Mouse (Mus musculus) megakaryocyte, embryonic 14.5 days (primary cell): ENCODE measurements around the gene Elovl4. TPM values are rescaled to one million over a fixed set of nuclear protein-coding genes. Genes with fewer than 3 reads are reported as not detected.

Experiments
- H3K27me3 ChIP-seq: replicated peaks from 2 replicates; pipeline ENCODE3; 2012; ENCODE audit warnings: inconsistent platforms
- H3K36me3 ChIP-seq: replicated peaks from 2 replicates; pipeline ENCODE3; 2012; ENCODE audit warnings: low read length, inconsistent platforms, mixed read lengths
- H3K4me1 ChIP-seq: 2 replicates; pipeline ENCODE4 v1.6.1; 2012; ENCODE audit warnings: inconsistent platforms
- H3K4me3 ChIP-seq: replicated peaks from 2 replicates; pipeline ENCODE3; 2012; ENCODE audit warnings: moderate library complexity, mild to moderate bottlenecking, inconsistent platforms
- H3K9me3 ChIP-seq: 2 replicates; pipeline ENCODE4 v1.6.1; 2012; ENCODE audit warnings: inconsistent platforms
- FLI1 ChIP-seq: IDR thresholded peaks from 2 replicates; pipeline ENCODE4 v1.6.1; 2012; ENCODE audit warnings: low read length, inconsistent platforms, mixed read lengths
- GATA1 ChIP-seq: IDR thresholded peaks from 3 replicates; pipeline ENCODE4 v1.6.1; 2012; ENCODE audit warnings: mixed read lengths, low read length, inconsistent platforms, borderline replicate concordance
- polyA plus RNA-seq: library from polyadenylated mRNA; stranded (reverse); fragments of >175 nt; gene quantifications from 2 replicates; pipeline ENCODE4 v1.2.3, GENCODE M21; 2012; ENCODE audit warnings: low replicate concordance; ENCODE audit not compliant: insufficient read depth

Gene Elovl4
- polyA plus RNA-seq, 1 experiment: not detected

- Histone ChIP-seq H3K4me1 (peaks cover 19% of the 10 kb centered on the region), H3K36me3 (no peaks in the 10 kb centered on the region), H3K27me3 (peaks cover 42% of the 10 kb centered on the region), H3K4me3 (no peak overlapping the region), H3K9me3 (peaks cover under 1% of the 10 kb centered on the region; the same call in 1 of the 2 replicates)
- TF ChIP-seq GATA1 (no peak), FLI1 (no peak)
Observed at GRCm38 (mm10) chr9:83807562-83807961, 1.5 kb upstream of the Elovl4 start.

DNA sequence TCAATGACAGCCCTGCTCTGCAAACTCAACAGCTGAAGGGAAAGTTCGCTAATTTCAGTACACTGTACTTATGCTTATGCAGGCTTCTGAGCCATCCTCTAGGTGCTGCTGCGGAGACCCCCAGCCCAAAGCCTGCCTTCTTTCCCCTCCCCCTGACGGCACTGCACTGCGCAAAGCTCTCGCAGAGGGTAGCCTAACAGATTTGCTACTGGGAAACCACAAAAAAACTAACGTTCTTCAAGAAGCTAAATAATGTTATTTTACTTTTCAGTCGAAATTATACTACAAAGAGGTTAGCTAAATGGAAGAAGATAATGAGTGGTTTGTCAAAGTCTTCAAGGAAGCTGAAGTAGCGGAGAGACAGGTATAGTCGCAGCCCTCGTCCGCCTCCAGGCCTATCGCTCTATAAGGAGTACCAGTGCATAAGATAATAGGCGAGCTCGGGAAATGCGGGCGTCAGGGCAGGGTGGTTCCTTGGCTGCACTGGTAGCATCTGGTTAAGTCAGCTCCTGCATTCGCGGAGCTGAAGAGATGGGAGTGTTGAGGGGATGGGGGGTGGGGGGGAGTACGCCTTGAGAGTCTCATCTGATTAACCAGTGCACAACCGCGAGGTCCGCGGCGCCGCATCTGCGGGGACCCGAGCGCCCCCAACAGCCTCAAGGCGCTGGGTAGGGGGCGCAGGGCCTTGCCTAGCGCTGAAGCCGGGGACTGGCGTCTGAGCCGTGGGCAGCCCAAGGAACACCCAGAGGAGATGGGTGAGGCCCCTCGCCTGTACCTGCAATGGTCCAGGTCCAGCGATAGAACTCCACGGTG is 707 bp downstream of the Elovl4 start:
- Histone ChIP-seq H3K4me3 (peak overlapping the region; percentile 92), H3K4me1 (peaks cover 19% of the 10 kb centered on the region), H3K36me3 (no peaks in the 10 kb centered on the region), H3K9me3 (no peaks in the 10 kb centered on the region), H3K27me3 (peaks cover 46% of the 10 kb centered on the region)
- TF ChIP-seq FLI1 (no peak), GATA1 (no peak)

DNA sequence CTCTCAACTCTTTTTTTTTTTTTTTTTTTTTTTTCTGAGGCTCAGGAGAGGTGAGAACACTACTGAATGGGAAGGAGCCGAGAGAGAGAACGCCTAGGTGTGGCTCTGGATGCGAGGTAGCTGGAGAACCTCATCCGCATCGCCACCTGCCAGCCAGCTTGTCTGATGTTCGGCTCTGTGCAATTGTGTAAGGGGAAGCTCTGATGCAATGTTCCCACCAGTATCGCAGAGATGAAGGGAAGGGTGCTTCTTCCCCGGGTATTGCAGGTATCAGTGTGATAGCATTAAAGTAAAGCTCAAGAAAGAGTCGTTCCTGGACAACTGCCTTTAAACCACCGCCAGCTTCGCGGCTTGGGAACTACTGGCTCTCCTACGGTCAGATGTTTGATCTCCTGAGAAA is 1.7 kb downstream of the Elovl4 start:
- Histone ChIP-seq H3K27me3 (peaks cover 46% of the 10 kb centered on the region), H3K36me3 (no peaks in the 10 kb centered on the region), H3K4me1 (peaks cover 19% of the 10 kb centered on the region), H3K9me3 (peaks cover 5% of the 10 kb centered on the region), H3K4me3 (no peak overlapping the region)
- TF ChIP-seq FLI1 (no peak), GATA1 (no peak)

GRCm38 (mm10) chr9:83797898-83798297 is 8.2 kb downstream of the Elovl4 start:
- peaks cover 5% of the 10 kb centered on the region for H3K9me3 ChIP-seq
- no peak overlapping the region for H3K4me3 ChIP-seq
- no peaks in the 10 kb centered on the region for H3K36me3 ChIP-seq
- H3K4me1 ChIP-seq: no peaks in the 10 kb centered on the region
- no peak for TF ChIP-seq FLI1
- TF ChIP-seq GATA1: no peak
- H3K27me3 ChIP-seq: peaks cover 9% of the 10 kb centered on the region

GRCm38 (mm10) chr9:83796875-83797274 is 9.2 kb downstream of the Elovl4 start:
- peaks cover 2% of the 10 kb centered on the region for H3K27me3 ChIP-seq
- TF ChIP-seq GATA1: no peak
- no peak for TF ChIP-seq FLI1
- H3K4me1 ChIP-seq: no peaks in the 10 kb centered on the region
- peaks cover 5% of the 10 kb centered on the region for H3K9me3 ChIP-seq
- H3K4me3 ChIP-seq: no peak overlapping the region
- no peaks in the 10 kb centered on the region for H3K36me3 ChIP-seq

GRCm38 (mm10) chr9:83789326-83789725 is 16.8 kb downstream of the Elovl4 start:
- H3K4me3 ChIP-seq: no peak overlapping the region
- TF ChIP-seq FLI1: no peak
- no peak for TF ChIP-seq GATA1
- H3K4me1 ChIP-seq: no peaks in the 10 kb centered on the region
- H3K9me3 ChIP-seq: no peaks in the 10 kb centered on the region
- no peaks in the 10 kb centered on the region for H3K27me3 ChIP-seq
- no peaks in the 10 kb centered on the region for H3K36me3 ChIP-seq

DNA sequence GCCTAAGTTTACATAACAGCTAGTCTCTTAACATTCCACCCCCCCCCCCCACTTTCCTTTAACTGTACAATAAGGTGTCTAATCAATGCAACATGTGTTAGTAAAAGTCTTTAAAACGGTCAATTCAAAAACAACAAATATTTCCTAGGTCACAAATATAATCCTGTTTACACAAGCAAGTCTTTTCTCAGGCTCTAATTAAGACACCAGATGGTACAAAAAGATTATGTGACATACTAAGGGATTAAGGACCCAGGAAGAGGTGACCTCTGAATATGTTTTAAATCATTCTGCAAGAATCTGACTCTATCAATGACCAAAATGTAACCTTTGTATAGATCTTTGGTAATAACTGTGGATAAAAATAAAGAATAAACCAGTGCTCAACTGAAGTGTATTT is 20.6 kb downstream of the Elovl4 start:
- H3K27me3 ChIP-seq: no peaks in the 10 kb centered on the region
- no peaks in the 10 kb centered on the region for H3K36me3 ChIP-seq
- TF ChIP-seq GATA1 (no peak), FLI1 (no peak)
- H3K9me3 ChIP-seq: peaks cover 4% of the 10 kb centered on the region
- no peak overlapping the region for H3K4me3 ChIP-seq
- H3K4me1 ChIP-seq: no peaks in the 10 kb centered on the region

GRCm38 (mm10) chr9:83778317-83778960 is 27.6 kb downstream of the Elovl4 start:
- Histone ChIP-seq H3K9me3 (peaks cover 8% of the 10 kb centered on the region), H3K36me3 (no peaks in the 10 kb centered on the region), H3K4me3 (no peak overlapping the region), H3K4me1 (no peaks in the 10 kb centered on the region), H3K27me3 (no peaks in the 10 kb centered on the region)
- TF ChIP-seq FLI1: no peak
- TF ChIP-seq GATA1: no peak

DNA sequence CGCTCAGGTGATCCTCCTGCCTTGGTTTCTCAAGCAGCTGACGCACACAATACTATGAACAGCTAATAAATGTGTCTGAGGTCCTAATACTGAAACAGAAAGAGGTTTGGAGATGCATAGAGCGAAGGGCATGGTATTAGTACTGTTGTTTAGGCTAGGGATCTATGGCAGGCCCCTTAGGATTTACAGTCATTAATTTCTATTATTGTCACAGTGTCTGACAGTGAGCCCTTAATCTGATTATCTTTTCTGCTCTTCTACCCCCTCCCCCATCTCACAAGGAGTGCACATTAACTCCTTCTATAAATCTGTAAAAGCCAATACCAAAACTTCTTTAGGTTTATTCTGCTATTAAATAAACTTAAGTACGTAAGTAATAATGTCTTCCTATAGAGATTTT is 44.8 kb downstream of the Elovl4 start:
- Histone ChIP-seq H3K27me3 (no peaks in the 10 kb centered on the region), H3K9me3 (peaks cover 4% of the 10 kb centered on the region; the same call in 1 of the 2 replicates), H3K4me3 (no peak overlapping the region), H3K4me1 (no peaks in the 10 kb centered on the region), H3K36me3 (no peaks in the 10 kb centered on the region)
- TF ChIP-seq GATA1: no peak
- no peak for TF ChIP-seq FLI1

- Histone ChIP-seq H3K4me3 (no peak overlapping the region), H3K27me3 (peaks cover 2% of the 10 kb centered on the region), H3K4me1 (peaks cover 6% of the 10 kb centered on the region), H3K9me3 (no peaks in the 10 kb centered on the region), H3K36me3 (no peaks in the 10 kb centered on the region)
- no peak for TF ChIP-seq GATA1
- TF ChIP-seq FLI1: no peak
Observed at GRCm38 (mm10) chr9:83731877-83732276, 74.2 kb downstream of the Elovl4 start.
